In the genomic region with DNA sequence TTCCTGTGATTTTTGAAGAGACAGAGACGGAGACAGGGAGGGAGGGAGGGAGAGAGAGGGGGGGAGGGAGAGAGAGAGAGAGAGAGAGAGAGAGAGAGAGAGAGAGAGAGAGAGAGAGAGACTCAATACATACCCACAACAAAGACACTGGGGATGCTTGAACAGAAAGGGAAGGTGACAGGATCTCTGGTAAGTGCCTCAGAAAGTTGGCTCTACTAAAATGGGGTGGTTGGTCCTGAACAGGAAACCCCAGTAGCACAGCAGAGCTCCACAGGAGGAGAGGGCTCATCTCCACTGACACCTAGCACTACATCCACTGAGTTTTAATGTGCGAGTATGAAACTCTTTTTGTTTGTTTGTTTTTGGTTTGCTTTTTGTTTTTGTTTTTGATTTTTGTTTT, we compare ENCODE assay signal across 28 mouse cellular contexts. TPM values are rescaled to one million over a fixed set of nuclear protein-coding genes. Genes with fewer than 3 reads are reported as not detected.
"Had no signal": no experiment of that assay in that cellular context is flagged by ENCODE, and none has a peak within 500 bp of the region (broad histone marks: within the 10 kb centered on the region; RNA-seq: fewer than 3 reads in every experiment).

No protein-coding gene starts in this region.

- H3K27me3 ChIP-seq: heart, embryonic 13.5 days; heart, embryonic 15.5 days; hindbrain, embryonic 13.5 days; hindbrain, embryonic 15.5 days; kidney, embryonic 15.5 days; limb, embryonic 13.5 days; limb, embryonic 15.5 days; liver, embryonic 12.5 days had no signal

- H3K36me3 ChIP-seq: heart, embryonic 13.5 days; heart, embryonic 15.5 days; hindbrain, embryonic 13.5 days; hindbrain, embryonic 15.5 days; kidney, embryonic 15.5 days; limb, embryonic 13.5 days; limb, embryonic 15.5 days; liver, embryonic 12.5 days had no signal

- DNase-seq: gastrocnemius, postnatal 14 days; gastrocnemius, postnatal 36 days; heart, adult 11 months; heart, adult 2 months; heart, postnatal 14 days; heart, postnatal 36 days; kidney, adult 11 months; kidney, adult 2 months; kidney, adult 9 months; kidney, postnatal 14 days; kidney, postnatal 36 days; layer of hippocampus, adult 9-11 months; left cerebral cortex, postnatal 4 days had no signal

RNA-seq across cellular contexts. Expression of gene Fasl, which starts 13.0 kb away (rescaled TPM):
- polyA plus RNA-seq: heart, embryonic 11.5 days; heart, embryonic 13.5 days; heart, postnatal 0 days; hindbrain, embryonic 11.5 days; intestine, embryonic 14.5 days; intestine, embryonic 16.5 days; kidney, embryonic 15.5 days; kidney, postnatal 0 days; limb, embryonic 11.5 days; limb, embryonic 13.5 days; limb, embryonic 15.5 days; liver, embryonic 12.5 days had no signal
